Mouse (Mus musculus) heart, embryonic 12.5 days (tissue): ENCODE measurements at regions not wholly inside any gene's neighbourhood (a gene's known extent, or its start where the extent isn't known, plus 50 kb on each side); places are given as distances from the start of the nearest gene placed in this dataset.

Experiments used
- ATAC-seq: fragments of 200-750 bp; cut with Nextera tagmentation; 2 replicates; pipeline ENCODE4 v1.8.0; 2017; ENCODE audit warnings: moderate TSS enrichment, moderate library complexity; ENCODE audit not compliant: insufficient number of reproducible peaks, low FRiP score
- H3K27ac ChIP-seq: fragments of 300-500 bp; sonication (generic); 2 replicates; pipeline ENCODE4 v1.5.1; 2016; ENCODE audit warnings: mild to moderate bottlenecking, moderate library complexity; ENCODE audit not compliant: poor library complexity, severe bottlenecking
- H3K27me3 ChIP-seq: fragments of 300-500 bp; sonication (generic); replicated peaks from 2 replicates; pipeline ENCODE4 v1.6.1; 2016; ENCODE audit warnings: mild to moderate bottlenecking, moderate library complexity
- H3K36me3 ChIP-seq: fragments of 300-500 bp; sonication (generic); 2 replicates; pipeline ENCODE4 v1.6.1; 2016; ENCODE audit warnings: mild to moderate bottlenecking, moderate library complexity
- H3K4me1 ChIP-seq: fragments of 300-500 bp; sonication (generic); replicated peaks from 2 replicates; pipeline ENCODE4 v1.6.1; 2016; ENCODE audit warnings: mild to moderate bottlenecking
- H3K4me2 ChIP-seq: fragments of 300-500 bp; sonication (generic); 2 replicates; pipeline ENCODE4 v1.6.1; 2016; ENCODE audit warnings: mild to moderate bottlenecking, moderate library complexity
- H3K4me3 ChIP-seq: fragments of 300-500 bp; sonication (generic); 2 replicates; pipeline ENCODE4 v1.5.1; 2016; ENCODE audit warnings: mild to moderate bottlenecking
- H3K9ac ChIP-seq: fragments of 300-500 bp; sonication (generic); 2 replicates; pipeline ENCODE4 v1.6.1; 2016; ENCODE audit warnings: mild to moderate bottlenecking, moderate library complexity
- H3K9me3 ChIP-seq: fragments of 300-500 bp; sonication (generic); replicated peaks from 2 replicates; pipeline ENCODE4 v1.6.1; 2016; ENCODE audit warnings: mild to moderate bottlenecking, moderate library complexity
- WGBS: fragments of 180-500 bp; shearing (Covaris S2); methylation state at CpG from one replicate; pipeline ENCODE4 v1.1.7; 2016; 5-methylcytosine and 5-hydroxymethylcytosine counted together

DNA sequence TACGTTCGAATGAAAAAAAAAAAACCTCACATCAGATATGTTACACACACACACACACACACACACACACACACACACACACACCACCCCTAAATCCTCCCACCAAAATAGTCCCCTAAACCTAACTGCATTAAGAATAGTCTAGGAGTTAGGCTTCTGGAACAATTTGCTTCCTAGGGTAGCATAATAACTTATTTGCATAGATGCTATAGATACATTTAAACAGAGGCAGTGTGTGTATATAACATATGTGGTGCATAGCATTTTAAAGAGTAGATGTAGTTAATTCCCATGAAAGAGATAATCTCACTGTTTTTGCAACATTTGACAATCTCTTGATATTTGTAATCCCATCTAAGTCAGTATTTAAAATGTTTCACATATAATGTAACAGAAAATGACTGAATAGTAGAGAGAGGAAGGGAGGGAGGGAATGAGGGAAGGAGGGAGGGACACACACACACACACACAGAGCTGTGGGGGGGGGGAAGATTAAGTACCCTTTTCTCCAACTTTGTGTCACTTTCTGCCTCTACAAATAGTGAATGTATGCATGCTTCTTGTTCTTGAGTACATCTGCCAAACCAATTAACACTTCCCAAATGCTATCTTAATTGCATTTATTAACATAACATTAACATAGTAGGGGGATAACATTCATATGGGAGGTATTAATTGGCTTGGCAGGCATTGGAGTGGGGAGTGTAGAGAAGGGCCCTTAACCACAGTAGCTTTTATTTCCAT, 127.7 kb upstream of the Tle1 start:
- no peaks in the 10 kb centered on the region for H3K36me3 ChIP-seq
- 72% methylated on average over 2 of the region's 2 CpGs for WGBS

DNA sequence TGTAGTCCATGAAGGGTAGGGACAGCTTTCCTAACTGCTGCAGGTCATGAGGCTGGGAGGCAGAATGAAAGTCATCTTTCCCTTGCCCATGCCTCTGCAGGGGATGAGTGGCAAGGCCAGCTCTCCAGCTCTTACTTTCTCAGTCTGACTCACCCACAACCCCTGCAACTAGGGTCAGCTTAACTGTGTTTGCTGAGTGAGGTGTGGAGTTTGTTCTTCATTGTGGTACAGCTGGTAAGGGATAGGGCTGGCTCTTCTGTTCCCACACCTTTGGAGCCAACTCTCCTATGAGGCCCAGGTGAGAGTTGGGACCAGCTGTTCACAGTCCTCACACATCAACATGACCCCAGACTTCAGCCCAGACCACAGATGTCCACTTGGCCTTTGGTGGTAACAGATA, 124.2 kb upstream of the Tle1 start:
- Histone ChIP-seq H3K4me2 (no peak overlapping the region), H3K27me3 (no peaks in the 10 kb centered on the region), H3K4me1 (no peaks in the 10 kb centered on the region), H3K27ac (no peak overlapping the region), H3K9ac (no peak overlapping the region), H3K36me3 (no peaks in the 10 kb centered on the region), H3K9me3 (no peaks in the 10 kb centered on the region), H3K4me3 (no peak overlapping the region)
- no peak for ATAC-seq

More for the DNA sequence above, 127.7 kb upstream of the Tle1 start:
- Histone ChIP-seq H3K9ac (no peak overlapping the region), H3K27ac (no peak overlapping the region), H3K4me1 (no peaks in the 10 kb centered on the region), H3K27me3 (no peaks in the 10 kb centered on the region), H3K4me2 (no peak overlapping the region), H3K9me3 (0 out of 2 replicates have a peak, but pooled peaks cover 4% of the 10 kb centered on the region), H3K4me3 (no peak overlapping the region)
- no peak for ATAC-seq

DNA sequence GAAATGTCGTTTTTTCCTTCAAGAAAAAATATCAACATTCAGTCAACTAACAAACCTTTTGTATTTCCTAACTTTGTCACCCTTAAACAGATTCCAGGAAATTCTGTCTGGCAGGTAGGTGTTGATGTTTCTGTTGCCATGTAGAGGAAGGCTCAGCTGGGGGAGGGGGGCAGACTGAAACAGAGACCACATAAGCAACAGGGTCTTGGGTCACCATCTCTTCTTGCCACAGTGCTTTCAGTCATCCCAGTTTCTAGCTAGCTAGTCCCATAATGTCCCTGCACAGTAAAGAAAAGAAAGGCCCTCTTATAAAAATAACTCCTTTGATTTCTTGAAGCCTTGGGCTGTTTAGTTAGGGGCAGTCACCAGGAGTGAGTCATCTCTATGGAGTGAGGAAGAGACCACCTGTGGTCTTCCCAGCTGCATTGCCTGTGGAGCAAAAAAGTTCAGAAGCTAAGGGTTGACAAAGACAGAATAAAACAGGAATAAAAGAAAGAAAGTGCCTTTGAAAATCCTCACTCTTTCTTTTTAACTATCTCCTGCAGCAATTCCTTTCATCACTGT, 84.5 kb upstream of the Tle1 start:
- Histone ChIP-seq H3K27me3 (no peaks in the 10 kb centered on the region), H3K36me3 (no peaks in the 10 kb centered on the region), H3K4me1 (no peaks in the 10 kb centered on the region), H3K9me3 (peaks cover 5% of the 10 kb centered on the region; the same call in 1 of the 2 replicates), H3K4me3 (no peak overlapping the region), H3K4me2 (no peak overlapping the region), H3K27ac (no peak overlapping the region), H3K9ac (no peak overlapping the region)
- WGBS = 33% methylated on average over 1 of the region's 1 CpGs
- no peak for ATAC-seq

DNA sequence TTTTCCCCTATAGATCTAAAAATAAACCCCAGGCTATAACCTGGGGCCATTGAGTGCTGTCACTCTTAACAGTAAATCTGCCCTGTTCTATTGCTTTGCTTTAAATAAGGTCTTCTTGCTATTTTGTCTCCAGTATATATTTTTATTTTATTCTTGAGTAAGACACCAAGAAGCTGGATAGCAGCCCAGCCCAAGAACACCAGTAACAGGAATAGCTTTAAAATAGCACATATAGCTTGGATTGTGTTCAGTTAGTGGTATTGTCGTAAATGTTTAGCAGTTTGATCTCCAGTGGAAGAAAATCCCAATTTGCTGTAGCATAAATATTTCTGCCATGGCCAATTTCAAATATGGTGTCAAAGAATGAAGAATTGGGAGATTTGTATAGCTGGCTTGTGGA, 49.8 kb upstream of the Tle1 start:
- no peak for ATAC-seq

More for the DNA sequence above, 49.8 kb upstream of the Tle1 start:
- Histone ChIP-seq H3K27ac (no peak overlapping the region), H3K4me1 (no peaks in the 10 kb centered on the region), H3K36me3 (no peaks in the 10 kb centered on the region), H3K9me3 (no peaks in the 10 kb centered on the region), H3K9ac (no peak overlapping the region), H3K4me3 (no peak overlapping the region), H3K4me2 (no peak overlapping the region), H3K27me3 (no peaks in the 10 kb centered on the region)
- 77% methylated on average over 1 of the region's 1 CpGs for WGBS
